Mouse (Mus musculus) C2C12 (cell line): Measurements from ENCODE around the gene Tanc2.

Experiments
- CTCF ChIP-seq: IDR thresholded peaks from one replicate; pipeline ENCODE4 v1.5.1; 2011; ENCODE audit not compliant: control insufficient read depth, insufficient read depth, insufficient read length
- FOSL1 ChIP-seq: IDR thresholded peaks from one replicate; pipeline ENCODE4 v1.8.0; 2011; ENCODE audit warnings: mild to moderate bottlenecking, low read length; ENCODE audit not compliant: poor library complexity, insufficient read depth, severe bottlenecking
- MYOG ChIP-seq: IDR thresholded peaks from one replicate; pipeline ENCODE4 v1.6.1; 2011; ENCODE audit not compliant: control insufficient read depth, insufficient read length; ENCODE audit errors: extremely low read depth
- USF1 ChIP-seq: IDR thresholded peaks from one replicate; pipeline ENCODE4 v1.6.1; 2011; ENCODE audit warnings: low read depth, mild to moderate bottlenecking, control low read depth, moderate library complexity

GRCm38 (mm10) chr11:105731989-105732531 lies 142.3 kb downstream of the Tanc2 start:
- TF ChIP-seq CTCF (no peak), USF1 (no peak), FOSL1 (no peak), MYOG (no peak)
